Comparison of ENCODE assay signal across 10 mouse cellular contexts in the genomic region with DNA sequence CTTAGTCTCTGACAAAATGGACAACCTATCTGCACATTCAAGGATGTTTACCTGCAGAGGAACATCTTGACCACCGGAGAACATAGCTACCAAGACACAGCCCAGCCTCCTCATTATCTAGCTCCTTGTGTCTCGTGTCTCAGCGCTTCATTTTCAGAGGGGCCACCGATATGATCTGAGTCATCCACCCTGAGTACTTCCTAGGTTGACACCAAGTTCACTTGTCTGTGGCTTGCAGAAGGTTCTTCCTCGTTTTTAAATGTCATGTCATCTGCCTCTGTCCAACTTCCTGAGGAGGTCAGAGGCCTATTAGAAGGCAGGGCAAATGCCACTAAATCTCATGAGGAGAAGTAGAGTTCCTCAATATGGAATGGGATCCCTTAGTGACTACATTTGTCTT. TPM values are rescaled to one million over a fixed set of nuclear protein-coding genes. Genes with fewer than 3 reads are reported as not detected.
A peak's percentile ranks its signal among the peaks of the same experiment; 100 is the strongest.
DNase-seq lines count a peak whose midpoint lies in the region; ATAC-seq lines count a peak whose summit lies in the region.
"Had no signal": no experiment of that assay in that cellular context is flagged by ENCODE, and none has a peak within 500 bp of the region (broad histone marks: within the 10 kb centered on the region; RNA-seq: fewer than 3 reads in every experiment).

No protein-coding gene starts in this region.

- no peak overlapping the region for H3K4me3 ChIP-seq in kidney, embryonic 16.5 days (ENCODE audit: low read length)
- no peak overlapping the region for H3K4me3 ChIP-seq in embryonic facial prominence, embryonic 15.5 days (replicated peaks)
- H3K4me3 ChIP-seq in megakaryocyte, embryonic 14.5 days (replicated peaks), result peak overlapping the region; percentile 95

- H3K9me3 ChIP-seq in kidney, embryonic 16.5 days (ENCODE audit: low read length), result no peaks in the 10 kb centered on the region
- H3K9me3 ChIP-seq in embryonic facial prominence, embryonic 15.5 days (replicated peaks), result no peaks in the 10 kb centered on the region
- no peaks in the 10 kb centered on the region for H3K9me3 ChIP-seq in megakaryocyte, embryonic 14.5 days
- H3K9me3 ChIP-seq: midbrain, embryonic 12.5 days had no signal

- DNase-seq in adrenal gland, adult 2 months, result peak; percentile 27
- DNase-seq in adrenal gland, adult 8-10 months, result no peak
- DNase-seq in kidney, postnatal 25 days, result no peak
- no peak for DNase-seq in right cerebral cortex, postnatal 14 days
- DNase-seq: gastrocnemius, postnatal 36 days had no signal

- no peak overlapping the region for H3K4me2 ChIP-seq in kidney, embryonic 16.5 days (replicated peaks; ENCODE audit: low read depth, low read length)
- no peak overlapping the region for H3K4me2 ChIP-seq in embryonic facial prominence, embryonic 15.5 days (replicated peaks)

- H3K4me1 ChIP-seq in kidney, embryonic 16.5 days (ENCODE audit: insufficient read depth, low read length), result peaks cover 22% of the 10 kb centered on the region
- peaks cover 18% of the 10 kb centered on the region for H3K4me1 ChIP-seq in embryonic facial prominence, embryonic 15.5 days
- H3K4me1 ChIP-seq in megakaryocyte, embryonic 14.5 days, result peaks cover 80% of the 10 kb centered on the region

- peak overlapping the region; percentile 77; the same call in 1 of the 2 replicates for H3K9ac ChIP-seq in kidney, embryonic 16.5 days (replicated peaks; ENCODE audit: low read length)
- no peak overlapping the region for H3K9ac ChIP-seq in embryonic facial prominence, embryonic 15.5 days

- H3K27me3 ChIP-seq in kidney, embryonic 16.5 days (ENCODE audit: insufficient read depth, low read length), result peaks cover 17% of the 10 kb centered on the region
- peaks cover 25% of the 10 kb centered on the region for H3K27me3 ChIP-seq in embryonic facial prominence, embryonic 15.5 days
- peaks cover 48% of the 10 kb centered on the region for H3K27me3 ChIP-seq in megakaryocyte, embryonic 14.5 days (replicated peaks)

- 80% methylated on average over 5 of the region's 5 CpGs for WGBS in kidney, embryonic 16.5 days
- 80% methylated on average over 5 of the region's 5 CpGs for WGBS in embryonic facial prominence, embryonic 15.5 days

- H3K36me3 ChIP-seq in kidney, embryonic 16.5 days (ENCODE audit: insufficient read depth, low read length), result no peaks in the 10 kb centered on the region
- no peaks in the 10 kb centered on the region for H3K36me3 ChIP-seq in embryonic facial prominence, embryonic 15.5 days
- no peaks in the 10 kb centered on the region for H3K36me3 ChIP-seq in megakaryocyte, embryonic 14.5 days (replicated peaks; ENCODE audit: low read length)
- H3K36me3 ChIP-seq: midbrain, embryonic 12.5 days had no signal

- no peak overlapping the region; the same call in 1 of the 2 replicates for H3K27ac ChIP-seq in kidney, embryonic 16.5 days (ENCODE audit: low read length)
- 0 out of 2 replicates have a peak overlapping the region, but pooled peaks have one; percentile 39 for H3K27ac ChIP-seq in embryonic facial prominence, embryonic 15.5 days (replicated peaks)

- ATAC-seq in kidney, embryonic 16.5 days (ENCODE audit: low FRiP score, low TSS enrichment), result no peak
- no peak for ATAC-seq in embryonic facial prominence, embryonic 15.5 days (ENCODE audit: insufficient number of reproducible peaks, low FRiP score, low TSS enrichment, low read depth)
- no peak for ATAC-seq in CD4-positive, CD25-positive, alpha-beta regulatory T cell, adult 4 months

RNA-seq across cellular contexts. Expression of gene 6430548M08Rik, which starts 1.4 kb away (rescaled TPM):
- total RNA-seq in adrenal gland, adult 2 months (2021), result 100 to 1,000 TPM in 1 of 2 experiments, 10 to 100 TPM in 1; 98.5 to 118 TPM
- polyA plus RNA-seq in adrenal gland, adult 2 months (2012; rRNA removed), result 107 and 149 TPM in 2 replicates
- 100 to 1,000 TPM; 110 to 182 (median 142) TPM for total RNA-seq in adrenal gland, adult 8-10 months (2022)
- polyA plus RNA-seq in kidney, embryonic 16.5 days (2015; fragmentation: Nextera tagmentation; extraction: Ambion mirVana), result 5.3 and 6.7 TPM in 2 replicates
- 8.5 and 8.7 TPM in 2 replicates for polyA plus RNA-seq in embryonic facial prominence, embryonic 15.5 days (2015; fragmentation: Nextera tagmentation; extraction: Ambion mirVana)
- 2.4 and 4.1 TPM in 2 replicates for polyA plus RNA-seq in megakaryocyte, embryonic 14.5 days (2012; ENCODE audit: insufficient read depth, low replicate concordance)
- under 1 TPM in 1 of 2 experiments, not detected in 1; 0.20 TPM for polyA plus RNA-seq in CD4-positive, CD25-positive, alpha-beta regulatory T cell, adult 4 months (2017; shearing (Covaris generic))

RNA-seq across cellular contexts. Expression of gene Zdhhc7, which starts 11.3 kb away (rescaled TPM):
- 10 to 100 TPM; 41.2 to 55.9 TPM for total RNA-seq in adrenal gland, adult 2 months (2021)
- polyA plus RNA-seq in adrenal gland, adult 2 months (2012; rRNA removed), result 104 and 124 TPM in 2 replicates
- total RNA-seq in adrenal gland, adult 8-10 months (2022), result 10 to 100 TPM; 50.1 to 70.1 (median 55.6) TPM
- 36.2 and 37.4 TPM in 2 replicates for polyA plus RNA-seq in kidney, embryonic 16.5 days (2015; fragmentation: Nextera tagmentation; extraction: Ambion mirVana)
- 31.3 and 35.2 TPM in 2 replicates for polyA plus RNA-seq in embryonic facial prominence, embryonic 15.5 days (2015; fragmentation: Nextera tagmentation; extraction: Ambion mirVana)
- polyA plus RNA-seq in megakaryocyte, embryonic 14.5 days (2012; ENCODE audit: insufficient read depth, low replicate concordance), result 29.1 and 34.2 TPM in 2 replicates
- polyA plus RNA-seq in CD4-positive, CD25-positive, alpha-beta regulatory T cell, adult 4 months (2017; shearing (Covaris generic)), result 1 to 10 TPM; 4.9 to 5.4 TPM

Comparison
In these comparisons a context has a peak if more than half of its experiments do, and no peak if none do; other contexts are left out.
1. RNA of gene 6430548M08Rik, which starts 1.4 kb away (polyA plus RNA-seq): 107 to 149 TPM in adrenal gland, adult 2 months; 8.5 to 8.7 TPM in embryonic facial prominence, embryonic 15.5 days, 5.3 to 6.7 TPM in kidney, embryonic 16.5 days, 2.4 to 4.1 TPM in megakaryocyte, embryonic 14.5 days and 0.20 TPM in CD4-positive, CD25-positive, alpha-beta regulatory T cell, adult 4 months; every median in the first group is over 10 times any median in the second.